Mouse (Mus musculus) midbrain, embryonic 14.5 days (tissue): Measurements from ENCODE around the gene Abcg1. TPM values are rescaled to one million over a fixed set of nuclear protein-coding genes. Genes with fewer than 3 reads are reported as not detected.
A peak's percentile ranks its signal among the peaks of the same experiment; 100 is the strongest.

ENCODE experiments used
- ATAC-seq: fragments of 200-750 bp; cut with Nextera tagmentation; 2 replicates; pipeline ENCODE4 v1.8.0; 2017; ENCODE audit warnings: moderate number of reproducible peaks, moderate library complexity; ENCODE audit not compliant: low FRiP score, low TSS enrichment
- DNase-seq: peaks from one replicate; pipeline ENCODE4 v3.0.0-alpha.2; 2015
- H3K27ac ChIP-seq: fragments of 300-500 bp; sonication (generic); replicated peaks from 2 replicates; pipeline ENCODE4 v1.5.1; 2014; ENCODE audit warnings: mild to moderate bottlenecking, low read depth, low read length, moderate library complexity
- H3K27me3 ChIP-seq: fragments of 300-500 bp; sonication (generic); 2 replicates; pipeline ENCODE4 v1.6.1; 2014; ENCODE audit warnings: low read length, control low read depth, mixed read lengths; ENCODE audit not compliant: control insufficient read depth, insufficient read depth
- H3K36me3 ChIP-seq: fragments of 300-500 bp; sonication (generic); 2 replicates; pipeline ENCODE4 v1.6.1; 2014; ENCODE audit warnings: low read length, control low read depth; ENCODE audit not compliant: control insufficient read depth, insufficient read depth
- H3K4me1 ChIP-seq: fragments of 300-500 bp; sonication (generic); 2 replicates; pipeline ENCODE4 v1.6.1; 2014; ENCODE audit warnings: mild to moderate bottlenecking, antibody characterized with exemption, low read length, control low read depth; ENCODE audit not compliant: control insufficient read depth, insufficient read depth
- H3K4me2 ChIP-seq: fragments of 300-500 bp; sonication (generic); 2 replicates; pipeline ENCODE4 v1.6.1; 2014; ENCODE audit warnings: mild to moderate bottlenecking, low read length, moderate library complexity
- H3K4me3 ChIP-seq: fragments of 300-500 bp; sonication (generic); replicated peaks from 2 replicates; pipeline ENCODE4 v1.5.1; 2014; ENCODE audit warnings: low read depth, low read length
- H3K9ac ChIP-seq: fragments of 300-500 bp; sonication (generic); replicated peaks from 2 replicates; pipeline ENCODE4 v1.6.1; 2014; ENCODE audit warnings: mild to moderate bottlenecking, low read length, moderate library complexity
- H3K9me3 ChIP-seq: fragments of 300-500 bp; sonication (generic); 2 replicates; pipeline ENCODE4 v1.6.1; 2016; ENCODE audit warnings: low read length, control low read depth, mixed read lengths; ENCODE audit not compliant: control insufficient read depth
- WGBS: fragments of 180-500 bp; shearing (Covaris S2); extraction: QIAGEN DNeasy Blood & Tissue Kit; methylation state at CpG from one replicate; pipeline ENCODE4 v1.1.7; 2014; 5-methylcytosine and 5-hydroxymethylcytosine counted together
- polyA plus RNA-seq: library from polyadenylated mRNA; unstranded; fragments of >200 nt; fragmentation: Nextera tagmentation; extraction: Ambion mirVana; gene quantifications from 2 replicates; pipeline ENCODE4 v1.2.1, GENCODE M21; 2014

The Abcg1 gene
- polyA plus RNA-seq, 1 experiment from 2014 or later = 23.1 TPM

DNA sequence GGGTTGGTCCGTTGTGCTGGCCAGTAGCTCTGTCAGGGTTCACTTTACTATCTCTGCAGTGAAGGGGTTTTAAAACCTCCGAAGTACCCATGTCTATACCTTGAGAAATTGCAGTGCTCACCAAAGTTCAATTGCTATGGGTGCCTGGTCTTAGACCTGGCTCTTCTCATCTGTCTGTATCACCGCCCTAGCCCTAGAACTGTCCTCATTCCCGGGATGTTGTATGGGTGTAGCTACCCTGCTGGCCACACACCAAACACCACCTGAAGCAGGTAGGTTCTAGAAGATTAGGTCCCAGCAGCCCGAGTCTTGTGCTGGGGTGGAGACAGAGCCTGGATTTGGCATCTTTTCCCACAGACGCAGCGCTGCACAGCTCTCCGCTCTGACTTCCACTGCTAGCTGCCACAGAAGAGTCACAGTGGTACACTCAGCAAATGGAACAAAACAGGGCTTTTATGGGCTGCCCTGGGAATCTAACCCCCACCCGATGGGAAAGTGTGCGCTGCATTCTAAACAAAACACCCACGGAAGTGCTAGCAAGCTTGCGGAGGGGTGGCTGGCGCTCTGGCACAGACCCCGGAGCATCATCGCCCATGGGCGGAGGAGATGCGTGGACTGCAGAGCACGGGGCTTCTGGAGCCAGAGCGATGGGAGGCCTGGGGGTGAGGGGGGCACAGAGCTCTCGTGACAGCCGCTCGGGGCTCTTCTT is 21.2 kb upstream of the Abcg1 start:
- no peak overlapping the region for H3K27ac ChIP-seq
- no peak for ATAC-seq
- WGBS = 72% methylated on average over 22 of the region's 22 CpGs
- no peak overlapping the region for H3K9ac ChIP-seq
- H3K4me1 ChIP-seq = peaks cover 9% of the 10 kb centered on the region; the same call in 1 of the 2 replicates
- no peaks in the 10 kb centered on the region for H3K27me3 ChIP-seq
- no peak overlapping the region for H3K4me3 ChIP-seq
- DNase-seq = peak; percentile 47
- no peak overlapping the region for H3K4me2 ChIP-seq
- H3K36me3 ChIP-seq = no peaks in the 10 kb centered on the region
- 0 out of 2 replicates have a peak, but pooled peaks cover 3% of the 10 kb centered on the region for H3K9me3 ChIP-seq

DNA sequence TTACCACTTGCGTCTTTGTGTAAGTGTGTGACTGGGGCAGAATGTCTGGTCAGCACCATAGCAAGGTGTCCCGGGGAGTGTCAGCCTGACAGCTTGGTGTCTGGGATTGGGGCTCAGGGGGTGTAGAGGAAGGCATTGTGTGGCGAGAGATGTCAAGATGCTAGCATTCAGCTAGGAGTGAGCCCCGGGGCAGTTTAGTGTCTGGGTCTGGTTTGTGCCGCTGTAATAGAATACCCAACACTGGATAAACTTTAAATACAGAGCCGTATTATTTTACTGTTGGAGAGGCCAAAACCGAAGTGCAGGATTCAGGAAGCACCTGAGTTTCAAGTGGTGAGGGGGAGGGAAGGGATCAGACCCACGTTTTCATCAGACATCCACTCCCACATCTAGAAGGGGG is 20.1 kb upstream of the Abcg1 start:
- no peak for ATAC-seq
- H3K27ac ChIP-seq = no peak overlapping the region
- WGBS = 83% methylated on average over 8 of the region's 8 CpGs
- H3K27me3 ChIP-seq = no peaks in the 10 kb centered on the region
- no peak overlapping the region for H3K4me3 ChIP-seq
- DNase-seq = no peak
- H3K36me3 ChIP-seq = no peaks in the 10 kb centered on the region
- peaks cover 9% of the 10 kb centered on the region; the same call in 1 of the 2 replicates for H3K4me1 ChIP-seq
- no peak overlapping the region for H3K9ac ChIP-seq
- 0 out of 2 replicates have a peak, but pooled peaks cover under 1% of the 10 kb centered on the region for H3K9me3 ChIP-seq
- no peak overlapping the region for H3K4me2 ChIP-seq

DNA sequence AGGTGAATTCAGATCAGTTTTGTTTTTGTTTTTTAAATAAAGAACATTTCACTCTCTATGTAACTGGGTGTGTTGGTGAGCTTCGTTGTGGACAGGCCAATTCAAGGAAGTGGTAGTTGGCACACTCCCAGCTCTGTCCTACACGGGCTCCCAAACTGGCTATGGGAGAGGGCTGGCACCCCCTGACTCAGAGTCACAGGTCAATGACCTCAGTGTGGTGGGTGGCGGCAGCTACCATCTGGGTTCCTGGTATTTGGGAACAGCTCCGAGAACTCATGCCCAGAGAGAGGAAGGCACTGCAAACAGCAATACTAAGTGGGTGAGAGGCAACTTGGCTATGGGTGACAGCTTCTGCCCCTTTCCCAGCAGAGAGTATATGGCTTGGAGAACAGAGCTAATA is 19.1 kb upstream of the Abcg1 start:
- Histone ChIP-seq H3K4me2 (no peak overlapping the region), H3K4me3 (no peak overlapping the region), H3K9me3 (no peaks in the 10 kb centered on the region), H3K27ac (no peak overlapping the region), H3K36me3 (no peaks in the 10 kb centered on the region), H3K4me1 (peaks cover 9% of the 10 kb centered on the region; the same call in 1 of the 2 replicates), H3K27me3 (no peaks in the 10 kb centered on the region), H3K9ac (no peak overlapping the region)
- 80% methylated on average over 4 of the region's 4 CpGs for WGBS
- DNase-seq (no peak), ATAC-seq (no peak)

DNA sequence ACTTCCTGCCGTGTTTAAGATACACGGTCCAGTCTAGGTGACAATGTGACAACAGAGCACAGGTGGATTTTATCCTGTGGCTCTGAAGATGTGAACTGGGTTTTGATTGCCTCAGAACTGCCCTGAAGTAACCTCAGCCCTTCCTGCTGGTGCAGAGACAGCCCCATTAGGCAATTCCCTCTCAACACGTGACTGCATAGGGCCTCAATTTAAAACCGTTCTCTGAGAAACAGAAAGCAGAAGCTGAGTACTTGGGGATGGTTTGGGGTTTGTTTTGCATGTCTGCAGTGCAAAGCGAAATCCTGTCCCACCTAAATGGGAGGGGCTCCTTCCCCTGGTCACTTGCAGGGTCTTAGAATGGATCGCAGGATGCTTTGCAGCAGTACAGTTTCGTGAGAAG is 17.8 kb upstream of the Abcg1 start:
- no peaks in the 10 kb centered on the region for H3K36me3 ChIP-seq
- H3K4me3 ChIP-seq = no peak overlapping the region
- no peak overlapping the region for H3K9ac ChIP-seq
- no peaks in the 10 kb centered on the region for H3K9me3 ChIP-seq
- no peaks in the 10 kb centered on the region for H3K4me1 ChIP-seq
- no peak for ATAC-seq
- H3K27me3 ChIP-seq = no peaks in the 10 kb centered on the region
- H3K4me2 ChIP-seq = no peak overlapping the region
- no peak for DNase-seq
- no peak overlapping the region for H3K27ac ChIP-seq
- 84% methylated on average over 7 of the region's 7 CpGs for WGBS

DNA sequence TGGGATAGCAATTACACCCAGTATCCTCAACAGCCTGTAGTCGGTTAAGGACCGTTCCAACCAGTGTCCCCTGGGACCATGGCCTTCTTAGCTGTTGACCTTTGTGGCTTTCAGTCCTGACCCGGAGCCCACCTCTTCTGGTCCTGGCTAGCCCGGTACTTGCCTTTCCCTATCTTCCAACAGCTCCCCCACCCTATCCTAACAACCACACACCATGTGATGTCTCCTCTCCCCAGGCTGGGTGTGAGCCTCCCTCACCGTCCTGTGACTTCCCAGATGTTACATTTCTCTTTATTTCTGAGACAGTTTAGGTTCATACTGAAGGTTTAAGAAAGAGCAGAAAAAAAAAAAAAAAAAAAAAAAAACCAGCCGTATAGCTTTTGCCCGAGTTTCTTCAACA is 17.1 kb upstream of the Abcg1 start:
- ATAC-seq = no peak
- Histone ChIP-seq H3K27me3 (no peaks in the 10 kb centered on the region), H3K27ac (no peak overlapping the region), H3K4me1 (no peaks in the 10 kb centered on the region), H3K4me3 (no peak overlapping the region), H3K9ac (no peak overlapping the region), H3K4me2 (no peak overlapping the region), H3K36me3 (no peaks in the 10 kb centered on the region), H3K9me3 (no peaks in the 10 kb centered on the region)
- DNase-seq = no peak
- WGBS = 84% methylated on average over 7 of the region's 7 CpGs

DNA sequence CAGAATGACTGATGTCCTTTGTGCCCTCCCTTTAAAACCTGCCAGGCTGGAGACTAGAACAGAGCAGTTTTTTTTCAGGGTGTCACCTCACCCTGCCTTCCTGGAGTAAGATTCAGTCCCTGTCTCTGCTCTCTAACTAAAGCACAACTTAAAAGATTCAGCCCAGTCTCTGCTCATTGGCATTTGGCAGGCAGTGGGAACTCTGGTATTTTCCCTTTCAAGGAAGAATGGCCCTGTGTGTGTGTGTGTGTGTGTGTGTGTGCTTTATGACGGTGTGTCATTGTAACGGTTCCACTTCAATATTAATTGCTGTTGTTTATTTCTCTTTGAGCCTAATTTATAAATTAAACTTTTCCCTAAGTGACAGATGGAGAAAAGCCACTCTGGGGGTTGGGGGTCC is 14.7 kb upstream of the Abcg1 start:
- Histone ChIP-seq H3K4me1 (no peaks in the 10 kb centered on the region), H3K9me3 (no peaks in the 10 kb centered on the region), H3K27me3 (no peaks in the 10 kb centered on the region), H3K4me3 (no peak overlapping the region), H3K27ac (no peak overlapping the region), H3K4me2 (no peak overlapping the region), H3K9ac (no peak overlapping the region), H3K36me3 (no peaks in the 10 kb centered on the region)
- ATAC-seq (no peak), DNase-seq (peak; percentile 33)
- WGBS = 77% methylated on average over 2 of the region's 2 CpGs

DNA sequence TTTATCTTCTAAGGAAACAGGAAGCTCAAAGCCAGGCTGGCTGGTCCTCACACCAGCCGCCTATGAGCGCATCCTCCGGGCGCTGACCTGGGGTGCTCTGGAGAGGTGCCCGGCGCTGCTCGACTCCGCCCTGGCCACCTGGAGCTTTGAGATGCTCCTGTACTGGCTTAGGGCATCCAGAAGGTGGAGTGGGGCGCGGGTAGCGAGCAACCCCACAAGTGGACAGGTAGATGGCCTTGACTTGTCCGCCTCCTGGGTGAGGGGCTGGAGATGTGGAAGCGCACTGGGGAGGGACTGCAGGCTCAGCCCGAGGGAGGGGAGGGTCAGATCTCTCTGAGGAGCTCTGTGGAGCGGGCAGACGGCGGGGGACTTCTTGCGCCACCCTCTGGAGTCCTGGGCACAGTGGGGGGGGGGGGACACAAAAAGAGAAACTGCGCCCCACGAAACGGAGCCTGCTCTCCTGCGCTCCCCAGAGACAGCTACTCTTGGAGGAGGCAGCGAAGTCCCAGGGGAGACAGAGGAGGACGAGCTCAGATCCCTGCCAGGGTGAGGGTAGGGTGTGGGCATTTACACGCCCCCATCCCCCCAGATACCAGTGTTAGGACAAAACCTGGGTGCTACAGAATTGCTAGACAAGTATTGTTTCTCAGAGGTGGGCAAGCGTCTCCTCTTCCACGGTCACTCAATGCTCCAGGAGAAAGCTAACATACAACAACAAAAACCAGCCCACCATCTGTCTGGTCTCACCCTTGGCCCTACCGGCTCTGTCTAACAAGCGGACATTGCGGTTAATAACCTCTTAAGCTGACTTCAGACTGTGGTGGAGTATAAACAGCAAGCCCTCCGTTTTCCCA is 643 bp downstream of the Abcg1 start:
- Histone ChIP-seq H3K4me3 (peak overlapping the region; percentile 61), H3K27ac (peak overlapping the region; percentile 88), H3K4me1 (peaks cover 22% of the 10 kb centered on the region), H3K36me3 (no peaks in the 10 kb centered on the region), H3K27me3 (no peaks in the 10 kb centered on the region), H3K4me2 (peak overlapping the region; percentile 62), H3K9me3 (peaks cover 9% of the 10 kb centered on the region), H3K9ac (peak overlapping the region; percentile 70)
- 1% methylated on average over 29 of the region's 31 CpGs for WGBS
- ATAC-seq (peak; percentile 67; the same call in 1 of the 2 replicates), DNase-seq (peak; percentile 58)

DNA sequence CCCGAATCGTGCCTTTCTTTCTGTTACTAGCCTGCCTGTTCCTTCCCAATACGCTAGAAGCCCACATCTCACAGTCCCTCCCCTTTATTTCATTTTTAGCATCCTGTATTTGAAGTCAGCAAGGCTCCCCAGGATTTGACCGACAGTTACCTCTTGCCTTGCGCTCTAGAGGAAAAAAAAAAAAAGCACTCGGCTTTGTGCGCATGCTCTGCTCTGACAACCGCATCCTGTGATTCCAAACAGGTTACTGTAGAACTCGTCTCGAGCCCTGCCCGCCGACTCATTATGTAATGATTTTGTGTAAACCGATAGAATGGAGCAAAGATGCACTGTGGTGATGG is 1.2 kb downstream of the Abcg1 start:
- H3K4me1 ChIP-seq = peaks cover 22% of the 10 kb centered on the region
- DNase-seq = peak; percentile 89
- H3K9ac ChIP-seq = peak overlapping the region; percentile 70
- peak overlapping the region; percentile 61 for H3K4me3 ChIP-seq
- peaks cover 4% of the 10 kb centered on the region; the same call in 1 of the 2 replicates for H3K9me3 ChIP-seq
- no peaks in the 10 kb centered on the region for H3K36me3 ChIP-seq
- no peaks in the 10 kb centered on the region for H3K27me3 ChIP-seq
- peak overlapping the region; percentile 62 for H3K4me2 ChIP-seq
- peak; percentile 42; the same call in 1 of the 2 replicates for ATAC-seq
- under 1% methylated on average over 13 of the region's 13 CpGs for WGBS
- peak overlapping the region; percentile 88 for H3K27ac ChIP-seq
